Mouse (Mus musculus) activated CD4-positive, CD25-positive, alpha-beta regulatory T cell, adult 4 months (primary cell): ENCODE data around the gene Pik3r2. TPM values are rescaled to one million over a fixed set of nuclear protein-coding genes. Genes with fewer than 3 reads are reported as not detected.
"Not testable (repeated sequence)": the region's sequence is repeated elsewhere in the genome, so short reads cannot be mapped to it uniquely, and the experiment has no call there.

Experiments used
- ATAC-seq: one replicate; pipeline ENCODE4 v1.8.0; 2017
- polyA plus RNA-seq, 2 experiments: library from polyadenylated mRNA; unstranded; fragments of 100-300 nt; shearing (Covaris generic); gene quantifications; one replicate each; pipeline ENCODE4 v1.2.1; 2017

The Pik3r2 gene
- 1 to 10 TPM; 3.9 to 5.1 TPM for polyA plus RNA-seq

DNA sequence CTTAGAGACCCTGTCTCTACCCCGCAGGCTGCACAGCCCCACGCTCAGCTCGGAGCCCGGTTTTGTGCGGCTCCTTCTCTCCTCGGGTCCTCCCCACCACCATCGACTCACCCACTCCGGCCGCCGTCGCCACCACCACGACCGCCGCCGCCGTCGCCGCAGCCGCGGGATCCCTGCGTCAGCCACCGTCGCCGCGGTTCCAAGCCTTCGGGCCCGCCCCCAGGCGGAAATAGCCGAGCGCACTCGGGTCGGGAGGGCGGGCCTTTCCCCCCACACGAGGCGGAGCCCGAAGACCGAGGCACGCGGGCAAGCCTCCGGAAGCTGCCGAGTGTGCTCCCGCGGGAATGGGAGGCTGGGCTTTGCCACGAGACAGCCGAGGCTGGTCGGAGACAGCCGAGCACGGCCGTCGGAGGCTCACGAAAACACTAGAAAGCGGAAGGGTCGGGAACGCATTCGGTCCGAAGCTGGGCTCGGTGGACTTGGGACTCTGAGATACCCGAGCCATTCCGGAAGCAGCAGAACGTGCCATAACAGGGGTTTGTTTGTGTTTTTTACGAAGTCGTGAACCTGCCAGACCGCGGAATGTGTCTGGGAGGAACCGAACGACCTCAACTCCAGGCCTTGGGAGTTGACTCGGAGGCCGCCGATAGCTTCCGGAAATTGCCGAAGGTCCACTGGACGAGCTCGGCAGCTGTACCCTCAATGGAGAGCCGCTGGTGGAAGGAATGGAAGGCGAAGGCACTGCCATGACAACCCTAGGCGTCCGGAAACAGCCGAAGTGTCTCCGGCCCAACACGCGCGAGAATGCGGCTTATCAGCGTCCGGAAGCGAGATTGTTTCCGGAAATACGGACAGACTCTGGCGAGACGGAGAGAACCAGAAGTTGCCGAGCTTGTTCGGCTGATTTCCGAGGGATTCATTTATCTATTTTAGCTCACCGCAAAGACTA lies at the start of gene Pik3r2:
Pik3r2 (minus strand) TSS at position 218 of the 949 bp plus-strand sequence.
- ATAC-seq = peak; percentile 84

DNA sequence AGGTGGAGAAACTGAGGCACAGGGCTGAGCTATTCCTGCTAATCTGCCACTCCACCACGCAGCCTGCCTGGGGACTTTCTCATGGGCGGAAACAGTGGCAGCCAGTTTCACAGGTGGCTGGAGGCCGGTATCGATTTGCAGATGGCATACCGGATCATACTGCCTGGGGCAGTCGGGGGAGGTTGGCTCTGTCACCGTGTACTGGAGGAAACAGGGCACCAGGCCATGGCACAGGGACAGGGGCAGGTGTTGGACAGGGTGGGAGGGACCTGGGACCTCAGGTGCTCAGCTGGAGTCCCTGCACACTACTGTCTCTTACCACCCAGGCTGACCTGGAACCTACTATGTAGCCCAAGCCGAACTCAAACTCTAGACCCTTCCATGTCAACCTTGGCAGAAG lies 49.3 kb upstream of the Pik3r2 start:
- no peak for ATAC-seq

DNA sequence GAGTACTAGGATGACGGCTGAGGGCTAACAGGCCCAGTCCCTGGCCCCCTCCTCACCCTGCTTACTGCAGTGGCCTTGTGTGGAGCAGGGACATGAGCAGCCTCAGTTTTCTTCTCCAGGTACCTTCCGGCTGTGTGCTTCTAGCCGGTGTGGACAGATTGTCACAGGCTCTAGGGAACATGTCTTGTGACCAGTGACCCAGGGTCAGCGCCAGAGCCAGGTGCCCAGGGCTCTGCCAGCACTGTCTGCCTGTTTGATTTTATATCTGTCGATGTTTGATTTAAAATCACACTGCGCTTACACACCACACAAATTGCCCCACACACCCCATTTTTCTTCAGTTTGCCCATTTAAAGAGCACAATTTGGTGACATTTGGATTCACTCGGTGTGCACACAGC lies 47.3 kb upstream of the Pik3r2 start:
- ATAC-seq = no peak

- not testable (repeated sequence) for ATAC-seq
Observed at GRCm38 (mm10) chr8:70822594-70822993, 46.1 kb upstream of the Pik3r2 start.

DNA sequence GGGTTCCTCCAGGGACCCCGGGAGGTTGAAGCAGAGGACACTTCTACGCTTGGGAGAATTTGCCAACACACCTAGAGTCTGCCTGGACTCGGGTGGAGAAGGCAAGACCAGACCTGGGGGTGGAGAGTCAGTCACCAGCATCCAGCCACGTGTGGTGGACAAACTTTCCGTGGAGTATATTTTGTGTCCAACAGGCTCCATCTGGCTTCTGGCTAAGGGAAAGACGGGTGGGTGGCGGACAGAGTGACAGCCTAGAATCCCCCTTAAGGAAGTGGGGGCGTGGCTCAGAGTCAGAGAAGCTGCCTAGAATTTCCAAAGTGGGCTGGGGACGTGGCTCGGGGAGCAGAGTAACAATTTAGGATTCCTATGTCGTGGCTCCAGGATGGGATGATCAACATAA lies 45.5 kb upstream of the Pik3r2 start:
- no peak for ATAC-seq

GRCm38 (mm10) chr8:70821399-70821962 lies 45.0 kb upstream of the Pik3r2 start:
- no peak for ATAC-seq

- ATAC-seq = no peak
Observed at GRCm38 (mm10) chr8:70820101-70820935, 43.8 kb upstream of the Pik3r2 start.

DNA sequence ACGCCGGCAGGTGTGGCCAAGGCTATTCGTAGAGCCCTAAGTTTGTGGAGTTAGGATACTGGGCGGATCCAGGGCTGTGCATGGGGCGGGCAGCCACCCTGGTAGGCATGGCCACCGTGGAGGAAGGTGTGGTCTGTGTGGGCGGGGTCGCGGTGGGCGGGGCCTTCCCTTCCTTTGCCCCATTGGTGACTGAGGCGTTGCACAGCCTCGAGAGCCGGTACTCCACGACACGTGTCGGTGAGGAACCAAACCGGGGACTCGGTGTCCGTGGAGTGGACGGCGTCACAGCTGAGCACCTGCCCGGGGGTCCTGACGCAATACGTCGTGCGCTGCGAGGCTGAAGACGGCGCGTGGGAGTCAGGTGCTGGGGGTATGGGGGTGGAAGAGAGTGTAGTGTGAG lies 40.2 kb upstream of the Pik3r2 start:
- ATAC-seq = no peak

GRCm38 (mm10) chr8:70812885-70813284 lies 36.4 kb upstream of the Pik3r2 start:
- ATAC-seq = no peak

DNA sequence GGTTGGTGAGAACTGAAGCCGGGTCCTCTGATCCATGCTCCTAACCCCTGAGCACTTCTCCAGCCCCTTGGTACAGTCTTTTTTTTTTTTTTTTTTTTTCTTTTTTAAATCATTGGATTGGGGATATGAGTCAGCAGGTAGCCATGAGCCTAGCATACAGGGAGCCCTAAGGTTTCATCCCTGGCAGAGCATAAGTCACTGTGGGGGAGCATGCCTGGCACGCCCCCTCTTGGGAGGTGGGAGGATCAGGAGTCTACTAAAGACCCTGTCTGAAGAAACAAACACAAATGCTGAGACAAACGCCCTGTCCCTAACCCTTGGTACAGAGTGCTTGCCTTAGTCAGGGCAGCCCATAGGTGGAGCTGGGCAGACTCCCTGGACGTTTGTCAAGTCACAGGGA lies 35.5 kb upstream of the Pik3r2 start:
- no peak for ATAC-seq

DNA sequence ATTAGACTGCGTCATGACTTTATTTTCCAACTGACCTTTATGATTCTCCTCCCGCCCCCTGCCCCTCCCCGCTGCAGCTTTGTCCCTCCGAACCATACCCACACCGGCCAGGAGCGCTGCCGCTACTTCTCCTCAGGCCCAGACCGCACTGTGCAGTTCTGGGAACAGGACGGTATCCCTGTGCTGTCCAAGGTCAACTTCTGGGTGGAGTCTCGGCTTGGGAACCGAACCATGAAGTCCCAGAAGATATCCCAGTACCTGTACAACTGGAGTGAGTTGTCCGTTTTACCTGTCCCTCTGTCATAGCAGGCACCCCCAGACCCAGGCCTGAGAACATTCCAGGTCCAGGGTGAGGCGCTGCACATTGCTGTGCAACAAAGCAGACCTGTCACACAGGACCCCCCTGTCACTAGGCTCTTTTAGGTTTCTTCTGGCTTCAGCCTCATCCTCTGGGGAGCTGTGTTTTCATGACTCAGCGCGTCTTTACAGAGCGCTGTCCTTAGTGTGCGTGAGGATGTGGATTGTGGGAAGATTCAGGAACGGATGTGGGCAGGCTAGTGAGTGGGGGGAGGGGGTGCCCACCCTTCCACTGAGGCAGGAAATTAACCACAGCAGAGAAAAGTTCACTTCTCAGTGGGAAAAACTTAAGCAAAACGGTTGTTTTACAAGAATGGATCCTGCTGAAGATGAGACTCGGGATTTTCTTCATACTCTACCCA lies 34.6 kb upstream of the Pik3r2 start:
- ATAC-seq = no peak

DNA sequence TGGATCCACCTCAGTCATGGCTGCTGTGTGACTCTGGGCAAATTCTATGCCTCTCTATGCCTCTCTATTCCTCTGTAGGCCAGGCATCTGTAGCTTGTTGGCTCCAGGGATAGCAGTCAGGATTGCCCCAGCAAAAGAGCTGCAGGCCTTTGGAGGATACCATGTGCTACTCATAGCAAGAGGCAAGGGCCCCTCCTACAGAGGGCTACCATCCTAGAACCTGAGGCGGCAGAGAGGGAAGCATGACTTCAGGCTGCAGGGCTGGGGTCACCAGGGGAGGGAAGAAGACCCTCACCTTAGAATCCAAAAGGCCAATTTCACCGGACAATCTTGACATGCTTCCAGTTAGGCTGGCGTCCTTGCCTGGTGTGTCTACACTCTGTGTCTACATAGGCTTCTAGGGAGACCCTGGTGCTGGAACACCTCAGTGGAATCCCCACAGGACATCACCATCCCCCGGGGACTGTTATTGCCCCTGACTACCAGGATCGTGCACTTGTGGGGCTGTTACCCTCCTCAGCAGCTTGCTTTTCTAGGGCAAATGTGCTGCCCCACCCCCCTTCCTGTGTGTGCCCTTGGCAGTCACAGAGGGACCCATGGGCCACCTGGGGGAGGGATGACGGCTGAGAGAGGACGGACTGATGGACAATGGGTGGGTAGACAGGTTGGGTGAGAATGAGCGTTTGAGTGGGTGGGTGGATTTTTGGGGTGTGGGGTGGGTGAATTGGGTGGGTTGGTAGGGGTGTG lies 32.6 kb upstream of the Pik3r2 start:
- ATAC-seq = no peak

GRCm38 (mm10) chr8:70808239-70808638 lies 31.7 kb upstream of the Pik3r2 start, which contains the start of gene Il12rb1:
Il12rb1 (plus strand) TSS chr8:70808449.
- peak; percentile 65 for ATAC-seq

GRCm38 (mm10) chr8:70807304-70807703 lies 30.8 kb upstream of the Pik3r2 start:
- ATAC-seq = no peak

- peak; percentile 51 for ATAC-seq
Observed at GRCm38 (mm10) chr8:70806541-70806940, 30.0 kb upstream of the Pik3r2 start.

DNA sequence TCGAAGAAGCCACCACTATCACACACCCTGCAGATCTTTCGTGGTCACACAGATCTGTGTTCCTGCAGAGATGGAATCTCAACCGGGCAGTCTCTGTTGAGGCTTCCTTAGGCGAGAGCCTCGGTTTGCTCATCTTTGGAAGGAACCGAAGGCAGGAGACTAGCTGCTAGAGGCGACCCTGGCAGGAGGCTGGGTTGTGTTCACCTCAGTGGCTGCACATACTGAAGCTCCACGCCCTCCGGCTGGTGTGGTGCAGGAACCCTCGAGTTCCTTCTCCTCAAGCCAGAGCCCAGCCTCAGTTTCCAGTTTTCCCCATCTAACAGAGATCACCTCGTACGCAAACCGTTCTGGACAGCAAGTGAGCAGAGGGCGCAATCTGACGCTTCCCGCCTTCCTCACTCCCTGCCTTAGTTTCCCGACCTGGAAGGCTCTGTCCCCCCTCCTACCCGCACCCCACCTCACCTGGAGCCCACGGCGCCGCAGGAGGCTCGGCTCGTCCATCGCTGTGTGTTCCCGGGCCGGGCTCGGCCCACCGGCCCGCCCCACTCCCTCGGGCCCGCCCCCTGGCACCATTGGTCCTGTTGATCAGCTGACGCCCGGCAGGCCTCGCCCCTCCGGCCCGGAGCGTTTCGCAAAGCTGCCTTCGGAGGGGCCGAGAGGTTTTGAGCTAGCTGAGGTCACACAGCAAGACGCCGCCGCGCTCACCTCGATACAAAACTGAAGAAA lies 28.1 kb upstream of the Pik3r2 start, which contains the start of gene Mast3:
Mast3 (minus strand) TSS at position 574 of the 726 bp plus-strand sequence.
- peak; percentile 36 for ATAC-seq

- ATAC-seq = no peak
Observed at GRCm38 (mm10) chr8:70803761-70804480, 27.4 kb upstream of the Pik3r2 start.

GRCm38 (mm10) chr8:70802786-70803510 lies 26.4 kb upstream of the Pik3r2 start:
- no peak for ATAC-seq

DNA sequence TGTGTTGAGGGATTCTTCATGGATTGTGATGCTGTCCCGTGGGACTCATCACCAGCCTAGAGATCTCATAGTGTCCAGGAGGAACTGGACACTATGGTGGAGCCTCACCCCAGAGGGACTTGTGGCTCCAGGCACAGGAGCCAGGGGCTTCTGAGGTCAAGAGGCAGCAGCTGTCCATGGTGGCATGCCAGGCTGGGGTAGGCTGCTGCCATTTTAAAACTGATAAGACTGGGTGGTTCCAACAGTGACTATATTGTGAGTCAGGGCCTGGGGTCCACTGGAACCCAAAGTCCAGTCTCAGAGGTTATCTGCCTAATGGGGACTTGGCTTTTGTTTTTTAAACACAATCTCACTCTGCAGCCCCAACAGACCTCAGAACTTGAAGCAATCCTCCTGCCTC lies 25.3 kb upstream of the Pik3r2 start:
- no peak for ATAC-seq
